Mouse (Mus musculus) small intestine, adult 2 months (tissue): ENCODE results near the gene Hist1h3a.

Experiments used
- CTCF ChIP-seq: fragments of 200-500 bp; IDR thresholded peaks from 2 replicates; pipeline ENCODE4 v1.5.1; 2012; ENCODE audit warnings: low read depth, mild to moderate bottlenecking, control low read depth, inconsistent platforms, low read length, moderate library complexity, mixed read lengths; ENCODE audit not compliant: insufficient replicate concordance, insufficient read length; ENCODE audit errors: extremely low read depth
- POLR2A ChIP-seq: fragments of 200-500 bp; IDR thresholded peaks from 2 replicates; pipeline ENCODE4 v1.6.1; 2012; ENCODE audit warnings: low read depth, mild to moderate bottlenecking, control low read depth, inconsistent platforms, low read length, moderate library complexity

DNA sequence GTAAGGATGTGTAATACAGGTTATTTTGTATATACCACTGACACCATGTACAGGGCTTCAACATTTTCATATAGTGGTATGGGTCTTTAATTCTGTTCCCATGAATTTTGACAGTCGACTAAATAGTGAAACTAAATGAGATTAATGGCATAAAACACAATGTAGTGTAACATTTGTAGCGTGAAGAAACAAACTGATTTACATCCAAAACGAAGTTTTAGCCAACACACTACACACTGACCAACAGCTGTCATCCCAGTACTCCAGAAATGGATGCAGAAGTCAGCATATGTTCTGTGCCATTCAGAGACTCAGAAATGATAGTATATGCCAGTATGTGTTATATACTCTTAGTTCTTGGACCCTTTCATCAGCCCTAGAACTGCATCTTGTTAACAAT is 4.3 kb downstream of the Hist1h3a start:
- TF ChIP-seq POLR2A: no peak
- no peak for TF ChIP-seq CTCF
